Mouse (Mus musculus): ENCODE data around the gene Tnnt2. TPM values are rescaled to one million over a fixed set of nuclear protein-coding genes. Genes with fewer than 3 reads are reported as not detected.

The Tnnt2 gene
- total and polyA plus RNA-seq, 3 experiments, result 3,392 to 9,301 (median 8,290) TPM

DNA sequence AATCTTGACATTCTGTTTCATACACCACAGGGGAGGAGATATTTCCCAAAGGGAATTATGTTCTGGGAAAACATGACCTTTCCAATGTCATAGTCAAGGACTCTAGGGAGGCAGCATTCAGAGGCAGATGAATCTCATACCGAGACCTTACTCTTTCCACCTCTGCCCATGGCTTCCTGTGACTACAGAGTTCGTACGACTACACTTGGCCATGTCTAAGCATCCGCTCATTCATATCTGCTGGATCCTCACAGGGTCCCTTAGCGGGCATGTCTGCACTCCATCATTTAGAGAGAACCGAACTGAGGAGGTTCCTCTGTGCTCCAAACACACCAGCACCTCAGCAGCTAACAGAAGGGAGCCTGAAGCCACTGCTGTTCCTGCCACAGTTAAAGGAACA lies 2.9 kb downstream of the Tnnt2 start:
- 52% methylated on average over 6 of the region's 6 CpGs for WGBS
- Histone ChIP-seq H3K27ac (peak overlapping the region; percentile 93), H3K27me3 (ENCODE audit: control insufficient read depth, insufficient read depth, low read length) (no peaks in the 10 kb centered on the region), H3K4me3 (peak overlapping the region; percentile 41; the same call in 1 of the 2 replicates), H3K9ac (ENCODE audit: low read depth, low read length) (peak overlapping the region; percentile 77), H3K4me1 (ENCODE audit: control insufficient read depth, insufficient read depth, low read length) (peaks cover 1% of the 10 kb centered on the region), H3K79me2 (replicated peaks; ENCODE audit: control insufficient read depth, insufficient read depth, low read length) (no peaks in the 10 kb centered on the region), H3K36me3 (ENCODE audit: control insufficient read depth, insufficient read depth, low read length) (peaks cover 5% of the 10 kb centered on the region)
- DNase-seq, result no peak
- intact Hi-C loops (cut with DNase I), result no loop called here
- TF ChIP-seq EP300 (IDR thresholded peaks at IDR 0.05; ENCODE audit: insufficient read depth, low read depth, low read length), result 0 out of 2 replicates have a peak, but pooled peaks have one; percentile 73
- no peak for TF ChIP-seq CTCF (IDR thresholded peaks at IDR 0.05)
- peak; percentile 70 for TF ChIP-seq POLR2A (IDR thresholded peaks at IDR 0.05; ENCODE audit: insufficient read depth, low read depth, low read length)

DNA sequence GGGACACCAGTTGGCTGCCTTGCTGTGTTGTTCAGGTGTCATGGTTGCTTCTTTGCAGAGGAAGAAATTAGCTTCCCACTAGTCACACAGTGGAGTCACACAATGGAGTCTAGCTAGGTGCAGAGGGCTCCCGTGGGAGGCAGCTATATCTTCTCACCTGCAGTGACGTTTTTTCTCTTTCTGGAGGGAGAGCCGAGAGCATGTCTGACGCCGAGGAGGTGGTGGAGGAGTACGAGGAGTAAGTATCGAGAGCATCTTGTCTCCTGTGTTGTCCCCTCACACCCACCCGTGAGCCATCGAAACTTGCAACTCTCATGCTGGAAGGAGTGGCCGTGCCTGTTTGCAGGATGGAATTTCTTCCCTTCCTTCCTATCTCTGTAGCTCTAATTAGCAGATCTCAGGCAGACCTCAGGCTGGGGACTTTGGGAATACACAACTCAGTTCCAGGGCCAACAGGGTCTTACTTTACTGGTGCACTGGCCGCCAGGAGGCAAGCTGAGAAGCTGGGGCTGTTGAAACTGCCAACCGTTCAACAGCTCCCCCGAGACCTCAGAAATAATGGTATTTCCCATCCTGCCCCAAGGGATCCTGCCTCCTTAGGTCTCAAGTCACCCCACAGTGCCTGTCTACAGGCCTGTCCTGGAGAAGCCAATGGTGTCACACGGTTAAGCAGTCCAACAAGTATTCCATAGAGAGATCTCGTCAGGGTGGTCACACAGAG lies 4.7 kb downstream of the Tnnt2 start:
- H3K9ac ChIP-seq (ENCODE audit: low read depth, low read length), result peak overlapping the region; percentile 24
- H3K27me3 ChIP-seq (ENCODE audit: control insufficient read depth, insufficient read depth, low read length), result no peaks in the 10 kb centered on the region
- no peak for TF ChIP-seq CTCF (IDR thresholded peaks at IDR 0.05)
- TF ChIP-seq EP300 (IDR thresholded peaks at IDR 0.05; ENCODE audit: insufficient read depth, low read depth, low read length), result peak; percentile 52; the same call in 1 of the 2 replicates
- TF ChIP-seq POLR2A (IDR thresholded peaks at IDR 0.05; ENCODE audit: insufficient read depth, low read depth, low read length), result peak; percentile 63
- H3K4me3 ChIP-seq, result peak overlapping the region; percentile 41; the same call in 1 of the 2 replicates
- DNase-seq, result no peak
- peaks cover 7% of the 10 kb centered on the region for H3K4me1 ChIP-seq (ENCODE audit: control insufficient read depth, insufficient read depth, low read length)
- WGBS, result 35% methylated on average over 15 of the region's 15 CpGs
- no peaks in the 10 kb centered on the region for H3K79me2 ChIP-seq (replicated peaks; ENCODE audit: control insufficient read depth, insufficient read depth, low read length)
- intact Hi-C loops (cut with DNase I), result no loop called here
- H3K36me3 ChIP-seq (ENCODE audit: control insufficient read depth, insufficient read depth, low read length), result peaks cover 8% of the 10 kb centered on the region
- peak overlapping the region; percentile 54 for H3K27ac ChIP-seq

DNA sequence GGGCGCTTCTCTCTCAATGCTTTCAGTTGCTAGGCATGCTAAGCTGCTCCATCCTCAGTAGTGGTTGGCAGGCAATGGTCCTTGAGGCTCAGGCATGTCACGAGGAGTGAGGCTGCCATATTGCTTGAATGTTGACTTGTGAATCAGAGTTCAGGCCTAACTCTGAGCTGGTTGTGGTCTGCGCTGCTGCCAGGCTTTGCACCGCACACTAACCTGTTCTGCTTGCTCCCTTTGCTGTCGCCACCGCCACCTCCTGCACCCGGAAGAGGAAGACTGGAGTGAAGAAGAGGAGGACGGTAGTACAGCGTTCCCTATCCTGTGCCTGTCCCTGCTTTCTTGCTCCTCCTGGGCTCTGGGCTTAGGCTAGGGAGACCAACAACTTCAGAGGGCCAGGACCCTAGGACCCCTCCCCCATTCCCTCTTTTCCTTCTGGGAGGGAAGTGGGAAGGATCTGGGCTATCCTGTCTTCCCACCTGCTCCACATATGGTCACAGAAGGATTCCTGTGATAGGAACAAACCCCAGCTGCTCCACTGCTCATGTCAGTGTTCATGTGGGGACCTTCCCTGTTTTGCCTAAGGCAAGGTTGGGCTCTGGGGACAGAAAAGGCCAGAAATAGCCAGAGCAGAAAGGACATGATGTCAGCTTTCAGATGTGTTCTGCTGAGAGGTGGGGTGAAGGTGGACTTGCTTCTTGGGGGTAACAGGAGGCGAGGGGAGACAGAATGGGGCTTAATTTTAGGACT lies 7.5 kb downstream of the Tnnt2 start:
- H3K4me1 ChIP-seq (ENCODE audit: control insufficient read depth, insufficient read depth, low read length), result peaks cover 10% of the 10 kb centered on the region

DNA sequence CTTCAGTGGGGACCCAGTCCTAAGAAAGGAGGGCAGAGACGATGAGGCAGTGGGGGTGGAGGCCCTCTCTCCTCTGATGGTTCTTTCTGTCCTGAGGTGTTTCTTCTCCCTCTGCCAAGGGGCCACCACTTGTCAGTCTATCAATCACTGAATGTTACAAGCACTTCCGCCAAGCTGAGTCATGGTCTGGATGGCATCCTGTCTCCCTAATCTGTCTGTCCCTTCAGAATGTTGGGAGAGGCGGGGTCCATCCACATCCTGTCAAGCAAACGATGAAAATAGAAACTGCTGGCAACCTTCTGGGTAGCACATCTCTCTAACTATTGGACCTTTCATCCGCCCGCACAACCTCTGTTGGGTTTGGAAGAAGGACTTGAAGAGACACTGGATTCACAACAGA lies 8.3 kb downstream of the Tnnt2 start:
- no peak overlapping the region for H3K4me3 ChIP-seq

More for the DNA sequence above, 7.5 kb downstream of the Tnnt2 start:
- peak overlapping the region; percentile 0; the same call in 1 of the 2 replicates for H3K9ac ChIP-seq (ENCODE audit: low read depth, low read length)
- H3K79me2 ChIP-seq (replicated peaks; ENCODE audit: control insufficient read depth, insufficient read depth, low read length), result no peaks in the 10 kb centered on the region
- intact Hi-C loops (cut with DNase I), result no loop called here
- H3K36me3 ChIP-seq (ENCODE audit: control insufficient read depth, insufficient read depth, low read length), result peaks cover 8% of the 10 kb centered on the region
- WGBS, result 69% methylated on average over 10 of the region's 10 CpGs
- H3K27me3 ChIP-seq (ENCODE audit: control insufficient read depth, insufficient read depth, low read length), result no peaks in the 10 kb centered on the region
- TF ChIP-seq POLR2A (IDR thresholded peaks at IDR 0.05; ENCODE audit: insufficient read depth, low read depth, low read length), result peak; percentile 48; the same call in 1 of the 2 replicates
- TF ChIP-seq CTCF (IDR thresholded peaks at IDR 0.05), result no peak
- no peak; the same call in 1 of the 2 replicates for TF ChIP-seq EP300 (IDR thresholded peaks at IDR 0.05; ENCODE audit: insufficient read depth, low read depth, low read length)
- DNase-seq, result no peak
- peak overlapping the region; percentile 63 for H3K27ac ChIP-seq
- no peak overlapping the region; the same call in 1 of the 2 replicates for H3K4me3 ChIP-seq

DNA sequence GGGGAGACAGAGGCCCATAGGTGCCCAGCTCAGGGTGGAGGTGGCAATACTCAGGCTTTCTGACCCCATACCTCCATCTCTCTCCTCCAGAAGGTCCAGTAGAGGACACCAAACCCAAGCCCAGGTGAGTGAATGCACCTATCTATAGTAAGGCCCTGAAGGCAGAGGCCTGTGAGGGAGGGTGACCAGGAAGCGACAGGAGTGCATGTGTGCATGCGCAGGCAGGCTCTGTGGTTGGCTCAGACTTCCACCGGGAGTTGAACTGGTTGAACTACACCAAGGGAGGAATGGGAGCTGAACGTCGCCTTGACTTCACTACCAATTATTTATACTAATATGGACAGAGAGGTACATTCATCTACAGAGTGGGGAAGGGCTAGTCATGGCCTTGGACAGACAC lies 10.5 kb downstream of the Tnnt2 start:
- TF ChIP-seq EP300 (IDR thresholded peaks at IDR 0.05; ENCODE audit: insufficient read depth, low read depth, low read length), result peak; percentile 35; the same call in 1 of the 2 replicates
- no peak; the same call in none of the 2 replicates for TF ChIP-seq POLR2A (IDR thresholded peaks at IDR 0.05; ENCODE audit: insufficient read depth, low read depth, low read length)
- DNase-seq, result no peak
- Histone ChIP-seq H3K27ac (peak overlapping the region; percentile 26; the same call in 1 of the 2 replicates), H3K4me3 (no peak overlapping the region), H3K36me3 (ENCODE audit: control insufficient read depth, insufficient read depth, low read length) (peaks cover 8% of the 10 kb centered on the region), H3K27me3 (ENCODE audit: control insufficient read depth, insufficient read depth, low read length) (no peaks in the 10 kb centered on the region), H3K4me1 (ENCODE audit: control insufficient read depth, insufficient read depth, low read length) (peaks cover 10% of the 10 kb centered on the region), H3K9ac (ENCODE audit: low read depth, low read length) (no peak overlapping the region), H3K79me2 (replicated peaks; ENCODE audit: control insufficient read depth, insufficient read depth, low read length) (no peaks in the 10 kb centered on the region)
- 53% methylated on average over 5 of the region's 5 CpGs for WGBS
- intact Hi-C loops (cut with DNase I), result no loop called here

More for the DNA sequence above, 8.3 kb downstream of the Tnnt2 start:
- Histone ChIP-seq H3K27me3 (ENCODE audit: control insufficient read depth, insufficient read depth, low read length) (no peaks in the 10 kb centered on the region), H3K4me1 (ENCODE audit: control insufficient read depth, insufficient read depth, low read length) (peaks cover 10% of the 10 kb centered on the region), H3K27ac (peak overlapping the region; percentile 63), H3K9ac (ENCODE audit: low read depth, low read length) (no peak overlapping the region), H3K36me3 (ENCODE audit: control insufficient read depth, insufficient read depth, low read length) (peaks cover 8% of the 10 kb centered on the region), H3K79me2 (replicated peaks; ENCODE audit: control insufficient read depth, insufficient read depth, low read length) (no peaks in the 10 kb centered on the region)
- intact Hi-C loops (cut with DNase I), result no loop called here
- 22% methylated on average over 6 of the region's 6 CpGs for WGBS
- TF ChIP-seq CTCF (IDR thresholded peaks at IDR 0.05), result no peak
- TF ChIP-seq EP300 (IDR thresholded peaks at IDR 0.05; ENCODE audit: insufficient read depth, low read depth, low read length), result peak; percentile 73
- peak; percentile 51 for TF ChIP-seq POLR2A (IDR thresholded peaks at IDR 0.05; ENCODE audit: insufficient read depth, low read depth, low read length)
- DNase-seq, result peak in 1 of 2 experiments; percentile 60

All from heart, adult 2 months (tissue).